Mouse (Mus musculus) hindbrain, embryonic 14.5 days (tissue): Measurements from ENCODE around the gene Rad9a. TPM values are rescaled to one million over a fixed set of nuclear protein-coding genes. Genes with fewer than 3 reads are reported as not detected.

Experiments
- ATAC-seq: fragments of 200-750 bp; cut with Nextera tagmentation; 2 replicates; pipeline ENCODE4 v1.8.0; 2017; ENCODE audit warnings: moderate number of reproducible peaks, mild to moderate bottlenecking, moderate TSS enrichment, moderate library complexity; ENCODE audit not compliant: low FRiP score
- DNase-seq: peaks from one replicate; pipeline ENCODE4 v3.0.0-alpha.2; 2015; ENCODE audit warnings: low spot score
- H3K27ac ChIP-seq: fragments of 300-500 bp; sonication (generic); 2 replicates; pipeline ENCODE4 v1.5.1; 2014; ENCODE audit warnings: mild to moderate bottlenecking, moderate library complexity
- H3K27me3 ChIP-seq: fragments of 300-500 bp; sonication (generic); 2 replicates; pipeline ENCODE4 v1.6.1; 2014; ENCODE audit warnings: mild to moderate bottlenecking, low read length, mixed read lengths; ENCODE audit not compliant: control insufficient read depth, insufficient read depth
- H3K36me3 ChIP-seq: fragments of 300-500 bp; sonication (generic); replicated peaks from 2 replicates; pipeline ENCODE4 v1.6.1; 2014; ENCODE audit not compliant: control insufficient read depth, insufficient read depth
- H3K4me1 ChIP-seq: fragments of 300-500 bp; sonication (generic); replicated peaks from 2 replicates; pipeline ENCODE4 v1.6.1; 2014; ENCODE audit warnings: antibody characterized with exemption, low read length, mixed read lengths; ENCODE audit not compliant: control insufficient read depth, insufficient read depth
- H3K4me2 ChIP-seq: fragments of 300-500 bp; sonication (generic); replicated peaks from 2 replicates; pipeline ENCODE4 v1.6.1; 2014; ENCODE audit warnings: mild to moderate bottlenecking, moderate library complexity
- H3K4me3 ChIP-seq: fragments of 300-500 bp; sonication (generic); replicated peaks from 2 replicates; pipeline ENCODE4 v1.5.1; 2014; ENCODE audit warnings: mild to moderate bottlenecking, low read length
- H3K9ac ChIP-seq: fragments of 300-500 bp; sonication (generic); 2 replicates; pipeline ENCODE4 v1.6.1; 2014
- H3K9me3 ChIP-seq: fragments of 300-500 bp; sonication (generic); 2 replicates; pipeline ENCODE4 v1.6.1; 2016; ENCODE audit warnings: low read length; ENCODE audit not compliant: control insufficient read depth
- WGBS: fragments of 180-500 bp; shearing (Covaris S2); extraction: QIAGEN DNeasy Blood & Tissue Kit; methylation state at CpG from one replicate; pipeline ENCODE4 v1.1.7; 2014; 5-methylcytosine and 5-hydroxymethylcytosine counted together
- polyA plus RNA-seq: library from polyadenylated mRNA; unstranded; fragments of >200 nt; fragmentation: Nextera tagmentation; extraction: Ambion mirVana; gene quantifications from 2 replicates; pipeline ENCODE4 v1.2.1, GENCODE M21; 2014

Gene Rad9a
- polyA plus RNA-seq, 1 experiment from 2014 or later, result 19.4 TPM

DNA sequence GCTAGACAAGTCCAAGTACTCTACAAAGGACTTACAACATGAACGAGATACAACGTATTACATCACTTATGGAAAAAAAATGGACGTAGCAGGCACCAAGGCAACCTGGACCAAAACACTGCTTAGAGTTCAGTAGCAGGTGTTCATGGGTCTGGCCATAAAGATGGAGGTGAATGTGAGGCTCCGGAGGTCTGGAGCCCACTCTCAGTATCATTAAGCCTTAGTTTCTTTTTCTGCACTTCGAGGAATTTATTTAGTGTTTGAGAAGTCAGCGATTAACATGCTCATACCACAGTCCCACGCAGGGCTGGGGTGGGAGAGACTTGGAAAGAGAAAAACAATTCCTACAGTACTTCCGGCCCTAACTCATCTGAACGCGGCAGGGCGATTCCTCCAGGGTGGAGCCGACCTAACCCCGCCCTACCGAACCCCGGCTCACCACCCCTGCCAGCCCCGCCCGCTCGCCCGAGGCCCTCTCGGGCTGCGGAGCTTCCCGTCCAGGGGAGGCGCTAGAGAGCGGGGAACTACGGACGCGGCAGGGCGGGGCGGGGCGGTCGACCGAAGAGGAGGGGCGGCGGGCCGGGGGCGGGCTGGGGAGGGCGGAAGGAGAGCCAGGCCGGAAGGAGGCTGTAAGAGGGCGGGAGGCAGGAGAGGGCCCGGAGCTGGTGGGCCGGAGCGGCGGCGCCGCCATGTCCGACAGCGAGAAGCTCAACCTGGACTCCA is 9.8 kb downstream of the Rad9a start, which contains the start of gene Ppp1ca:
Gene Ppp1ca, plus strand, starts transcription at position 538 of the 723 bp plus-strand sequence.
- ATAC-seq (peak; percentile 92), DNase-seq (peak; percentile 92)
- H3K4me2 ChIP-seq, result peak within 1 kb of the TSS; percentile 65
- H3K9ac ChIP-seq, result peak within 1 kb of the TSS; percentile 98
- H3K4me3 ChIP-seq, result peak within 1 kb of the TSS; percentile 97
- 7% methylated on average over 42 of the region's 47 CpGs for WGBS
- peak within 1 kb of the TSS; percentile 90 for H3K27ac ChIP-seq
- peaks cover 36% of the 10 kb centered on the region for H3K36me3 ChIP-seq
- no peaks in the 10 kb centered on the region for H3K9me3 ChIP-seq
- peaks cover 12% of the 10 kb centered on the region for H3K4me1 ChIP-seq
- H3K27me3 ChIP-seq, result no peaks in the 10 kb centered on the region

DNA sequence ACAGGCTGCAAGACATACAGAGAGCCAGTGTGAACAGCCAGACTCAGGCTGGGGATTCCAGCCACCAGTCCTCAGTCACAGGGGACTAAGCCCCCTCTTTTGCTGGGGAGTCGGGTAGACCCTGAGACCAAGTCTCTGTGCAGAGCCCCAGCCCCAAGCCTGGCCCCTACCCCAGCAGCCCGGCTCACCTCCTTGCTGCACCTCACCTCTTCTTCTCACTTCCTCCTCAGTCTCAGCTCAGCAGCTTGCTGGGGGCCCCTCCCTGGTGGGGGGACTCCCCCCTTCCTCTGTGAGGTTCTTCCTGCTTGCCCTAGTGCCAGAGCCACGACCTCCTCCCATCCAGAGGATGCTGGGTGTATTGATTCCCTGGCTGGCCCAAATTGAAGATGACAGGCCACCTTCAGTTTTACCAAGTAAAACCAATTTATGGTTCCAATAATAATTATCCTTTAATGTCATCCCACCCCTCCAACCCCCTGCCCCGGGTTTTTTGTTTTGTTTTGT is 10.6 kb downstream of the Rad9a start, which contains the start of gene Tbc1d10c:
Gene Tbc1d10c, minus strand, starts transcription at position 454 of the 504 bp plus-strand sequence.
- Histone ChIP-seq H3K27ac (peak within 1 kb of the TSS; percentile 90), H3K4me1 (peaks cover 12% of the 10 kb centered on the region), H3K36me3 (peaks cover 28% of the 10 kb centered on the region), H3K9me3 (no peaks in the 10 kb centered on the region), H3K4me2 (peak within 1 kb of the TSS; percentile 65), H3K27me3 (no peaks in the 10 kb centered on the region), H3K9ac (peak within 1 kb of the TSS; percentile 98), H3K4me3 (peak within 1 kb of the TSS; percentile 97)
- no peak for ATAC-seq
- WGBS, result 74% methylated on average over 4 of the region's 4 CpGs
- no peak for DNase-seq

DNA sequence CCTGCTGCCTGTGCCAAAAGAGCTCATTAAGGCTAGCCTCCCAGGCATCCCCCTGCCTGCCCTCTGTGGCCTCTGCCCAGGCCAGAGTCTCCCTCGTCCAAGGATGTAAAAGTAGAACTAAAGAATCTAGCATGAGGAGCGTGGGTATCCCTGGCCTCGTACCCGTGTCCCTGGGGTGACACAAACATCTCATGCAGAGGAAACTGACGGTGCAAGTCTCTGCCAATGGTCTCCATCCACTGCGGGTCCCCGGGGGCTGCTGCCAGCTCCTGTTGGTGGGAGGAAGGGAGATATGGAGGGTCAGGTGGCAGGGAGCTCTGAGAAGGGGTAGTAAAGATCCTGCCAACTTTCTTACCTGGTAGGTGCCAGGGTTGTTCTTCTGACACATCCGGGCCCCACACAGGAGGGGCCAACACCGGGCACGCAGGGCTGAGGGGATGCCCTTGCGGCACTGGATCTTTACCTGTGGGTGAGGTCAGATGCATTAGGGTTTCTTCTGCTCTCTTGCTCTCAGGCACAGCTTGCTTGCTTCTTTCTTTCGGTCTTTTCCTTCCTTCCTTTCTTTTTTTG is 12.3 kb downstream of the Rad9a start:
- 92% methylated on average over 12 of the region's 12 CpGs for WGBS
- no peaks in the 10 kb centered on the region for H3K9me3 ChIP-seq
- H3K4me3 ChIP-seq, result no peak overlapping the region
- H3K9ac ChIP-seq, result no peak overlapping the region
- ATAC-seq, result no peak
- H3K36me3 ChIP-seq, result peaks cover 10% of the 10 kb centered on the region
- no peak for DNase-seq
- H3K27ac ChIP-seq, result no peak overlapping the region
- H3K4me1 ChIP-seq, result peaks cover 12% of the 10 kb centered on the region
- no peaks in the 10 kb centered on the region for H3K27me3 ChIP-seq
- no peak overlapping the region for H3K4me2 ChIP-seq

DNA sequence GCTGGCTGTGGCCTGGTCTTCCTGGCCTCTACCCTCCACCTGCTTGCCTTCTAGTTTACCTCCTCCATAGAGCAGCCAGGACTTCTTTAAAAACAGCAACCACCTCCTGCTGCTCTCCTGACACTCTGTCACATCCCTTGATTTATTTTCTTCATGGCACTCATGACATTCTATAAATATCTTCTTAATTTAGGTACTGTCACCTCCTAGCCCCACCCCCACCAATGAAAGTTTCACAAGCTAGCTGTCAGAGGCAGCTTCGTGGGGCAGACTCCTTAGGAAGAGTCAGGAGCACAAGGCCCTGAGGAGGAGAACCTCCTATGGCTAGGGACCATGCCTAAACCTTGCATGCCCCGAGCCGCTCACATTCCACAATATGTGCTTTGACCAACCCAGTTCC is 14.2 kb downstream of the Rad9a start:
- DNase-seq (no peak), ATAC-seq (no peak)
- no peak overlapping the region for H3K27ac ChIP-seq
- H3K4me1 ChIP-seq, result peaks cover 1% of the 10 kb centered on the region; the same call in 1 of the 2 replicates
- WGBS, result 80% methylated on average over 3 of the region's 3 CpGs
- H3K9me3 ChIP-seq, result no peaks in the 10 kb centered on the region
- H3K27me3 ChIP-seq, result no peaks in the 10 kb centered on the region
- H3K36me3 ChIP-seq, result no peaks in the 10 kb centered on the region
- H3K9ac ChIP-seq, result no peak overlapping the region
- H3K4me3 ChIP-seq, result no peak overlapping the region
- no peak overlapping the region for H3K4me2 ChIP-seq

DNA sequence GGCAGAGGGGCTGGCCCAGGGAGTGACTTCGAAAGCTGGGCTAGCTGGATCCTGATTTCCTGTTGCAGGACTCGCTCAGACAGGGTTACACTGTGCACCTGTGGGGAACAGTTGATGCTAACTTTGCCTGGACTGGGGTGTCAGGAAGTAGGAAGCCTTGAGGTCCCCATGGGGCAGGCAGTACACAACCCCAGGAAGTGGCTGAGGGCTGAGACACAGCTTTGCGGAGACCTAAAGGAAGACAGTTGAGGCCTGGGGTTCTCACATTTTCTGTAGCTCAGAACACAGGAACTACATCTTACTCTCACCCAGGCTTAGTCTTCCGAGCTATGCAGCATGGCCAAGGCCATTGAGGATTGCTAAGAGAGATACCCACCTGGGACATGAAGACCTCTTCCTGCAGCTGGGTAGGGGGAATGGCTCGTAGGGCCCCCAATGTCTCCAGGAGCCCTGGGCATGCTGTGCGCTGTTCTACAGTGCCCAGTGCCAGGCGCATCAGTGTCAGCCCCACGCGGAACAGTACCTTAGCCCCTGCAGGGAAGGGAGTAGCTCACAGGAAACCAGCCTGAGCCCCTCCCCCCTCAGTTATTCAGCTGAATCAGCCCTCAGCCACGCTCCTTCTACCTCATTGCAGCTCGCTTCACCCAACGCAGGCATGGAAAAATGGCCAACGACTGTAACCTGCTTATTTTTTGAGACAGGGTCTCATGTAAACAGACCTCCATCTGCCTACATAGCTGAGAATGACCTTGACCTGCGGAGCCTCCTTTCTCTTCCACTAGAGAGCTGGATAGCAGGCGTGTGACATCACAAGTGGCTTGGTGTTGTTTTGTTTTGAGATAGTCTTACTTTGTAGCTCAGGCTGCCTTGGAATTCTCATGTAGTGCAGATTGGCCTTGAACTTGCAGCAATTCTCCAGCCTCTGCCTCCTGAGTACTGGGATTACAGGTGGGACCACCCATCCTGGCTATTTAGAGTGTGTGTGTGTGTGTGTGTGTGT is 16.2 kb downstream of the Rad9a start:
- peak overlapping the region; percentile 26; the same call in 1 of the 2 replicates for H3K27ac ChIP-seq
- H3K4me1 ChIP-seq, result peaks cover 7% of the 10 kb centered on the region; the same call in 1 of the 2 replicates
- DNase-seq, result no peak
- WGBS, result 60% methylated on average over 15 of the region's 15 CpGs
- no peak overlapping the region for H3K9ac ChIP-seq
- no peak for ATAC-seq
- no peak overlapping the region for H3K4me2 ChIP-seq
- no peaks in the 10 kb centered on the region for H3K9me3 ChIP-seq
- H3K4me3 ChIP-seq, result no peak overlapping the region
- no peaks in the 10 kb centered on the region for H3K27me3 ChIP-seq
- H3K36me3 ChIP-seq, result no peaks in the 10 kb centered on the region

DNA sequence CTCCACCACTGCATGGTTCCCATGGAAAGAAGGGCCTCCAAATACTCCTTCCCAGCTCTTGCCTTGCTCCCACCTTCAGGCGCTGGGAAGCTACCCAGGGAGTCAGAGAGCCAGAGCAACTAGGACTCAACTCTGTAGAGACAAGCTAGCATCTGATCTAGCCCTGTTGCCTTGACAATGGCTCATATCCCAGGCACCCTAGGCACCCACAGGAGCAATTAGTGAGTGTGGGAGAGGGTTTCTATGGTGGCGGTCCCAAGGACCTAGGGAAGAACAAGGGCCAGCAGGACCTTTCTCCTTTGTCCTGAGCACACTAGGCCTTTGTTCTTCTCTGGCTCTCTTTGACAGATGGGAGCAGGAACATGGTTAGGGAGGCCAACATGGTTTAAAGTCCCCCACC is 17.8 kb downstream of the Rad9a start:
- DNase-seq (no peak), ATAC-seq (no peak)
- H3K4me2 ChIP-seq, result no peak overlapping the region
- no peak overlapping the region for H3K27ac ChIP-seq
- H3K4me3 ChIP-seq, result no peak overlapping the region
- no peak overlapping the region for H3K9ac ChIP-seq
- no peaks in the 10 kb centered on the region for H3K9me3 ChIP-seq
- H3K27me3 ChIP-seq, result no peaks in the 10 kb centered on the region
- no peaks in the 10 kb centered on the region for H3K36me3 ChIP-seq
- WGBS, result 55% methylated on average over 2 of the region's 2 CpGs
- peaks cover 7% of the 10 kb centered on the region; the same call in 1 of the 2 replicates for H3K4me1 ChIP-seq

DNA sequence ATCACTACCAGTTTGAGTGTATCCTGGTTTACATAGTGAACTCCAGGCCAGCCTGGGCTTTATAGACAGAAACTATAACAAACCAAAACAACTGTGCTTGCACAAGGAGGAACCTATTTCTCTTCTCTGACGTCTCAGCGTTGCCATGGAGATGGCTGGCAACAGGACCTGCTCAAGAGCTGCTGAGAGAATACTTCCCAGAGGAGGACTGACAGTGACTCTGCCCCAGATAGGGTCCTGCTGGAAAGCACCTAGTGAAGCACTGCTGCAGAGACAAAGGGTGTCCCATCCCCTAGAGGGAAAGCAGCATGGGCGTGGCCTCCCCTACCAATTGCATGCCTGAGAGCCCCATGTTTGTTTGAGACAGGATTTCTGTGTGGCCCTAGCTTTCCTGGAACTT is 19.6 kb downstream of the Rad9a start:
- Histone ChIP-seq H3K4me2 (no peak overlapping the region), H3K36me3 (no peaks in the 10 kb centered on the region), H3K27ac (no peak overlapping the region), H3K9me3 (no peaks in the 10 kb centered on the region), H3K4me1 (peaks cover 7% of the 10 kb centered on the region; the same call in 1 of the 2 replicates), H3K27me3 (no peaks in the 10 kb centered on the region), H3K4me3 (no peak overlapping the region), H3K9ac (no peak overlapping the region)
- DNase-seq, result peak; percentile 57
- 0 out of 2 replicates have a peak, but pooled peaks have one; percentile 51 for ATAC-seq
- WGBS, result 49% methylated on average over 3 of the region's 3 CpGs

DNA sequence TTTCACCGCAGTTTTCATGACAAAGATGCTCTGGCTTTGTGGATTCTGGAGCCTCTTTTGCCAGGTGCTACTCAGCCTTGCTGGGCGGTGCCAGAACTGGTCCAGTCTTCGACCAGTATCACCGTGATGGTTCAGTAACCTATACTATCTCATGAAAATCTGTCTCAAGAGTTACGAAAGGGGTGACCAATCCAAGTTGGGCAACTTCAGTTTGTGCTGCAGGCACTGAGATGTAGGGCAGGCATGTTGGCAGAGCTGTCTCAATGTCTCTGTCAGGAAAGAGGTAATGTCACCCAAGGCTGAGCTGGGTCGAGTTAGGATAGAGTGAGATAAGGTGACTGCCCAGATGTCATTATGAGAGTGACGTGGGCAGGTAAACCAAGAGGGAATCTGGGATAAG is 21.1 kb downstream of the Rad9a start:
- H3K4me2 ChIP-seq, result no peak overlapping the region
- H3K36me3 ChIP-seq, result no peaks in the 10 kb centered on the region
- no peak overlapping the region for H3K27ac ChIP-seq
- no peaks in the 10 kb centered on the region for H3K9me3 ChIP-seq
- H3K4me3 ChIP-seq, result no peak overlapping the region
- ATAC-seq (no peak), DNase-seq (no peak)
- 87% methylated on average over 7 of the region's 7 CpGs for WGBS
- H3K4me1 ChIP-seq, result peaks cover 7% of the 10 kb centered on the region; the same call in 1 of the 2 replicates
- no peaks in the 10 kb centered on the region; the same call in 1 of the 2 replicates for H3K27me3 ChIP-seq
- H3K9ac ChIP-seq, result no peak overlapping the region
